ENCODE assay signal across 22 mouse cellular contexts in genomic region chr17:47937926-47938600, GRCm38 (mm10). TPM values are rescaled to one million over a fixed set of nuclear protein-coding genes. Genes with fewer than 3 reads are reported as not detected.
A peak's percentile ranks its signal among the peaks of the same experiment; 100 is the strongest.
DNase-seq lines count a peak whose midpoint lies in the region; ATAC-seq lines count a peak whose summit lies in the region.
"Had no signal": no experiment of that assay in that cellular context is flagged by ENCODE, and none has a peak within 500 bp of the region (broad histone marks: within the 10 kb centered on the region; RNA-seq: fewer than 3 reads in every experiment).

No protein-coding gene starts in this region.

- H3K9me3 ChIP-seq in midbrain, embryonic 10.5 days (replicated peaks) = no peaks in the 10 kb centered on the region
- no peaks in the 10 kb centered on the region for H3K9me3 ChIP-seq in midbrain, embryonic 14.5 days (ENCODE audit: control insufficient read depth, low read length)
- H3K9me3 ChIP-seq in embryonic facial prominence, embryonic 13.5 days = no peaks in the 10 kb centered on the region
- H3K9me3 ChIP-seq: forebrain, embryonic 12.5 days; heart, embryonic 15.5 days; hindbrain, embryonic 13.5 days had no signal

- no peak overlapping the region for H3K4me2 ChIP-seq in midbrain, embryonic 14.5 days (ENCODE audit: low read length)
- no peak overlapping the region for H3K4me2 ChIP-seq in embryonic facial prominence, embryonic 13.5 days
- H3K4me2 ChIP-seq: forebrain, embryonic 12.5 days; heart, embryonic 11.5 days; heart, embryonic 15.5 days; hindbrain, embryonic 13.5 days had no signal

- H3K27me3 ChIP-seq in midbrain, embryonic 10.5 days (ENCODE audit: low read depth, poor library complexity, severe bottlenecking) = 0 out of 2 replicates have a peak, but pooled peaks cover 3% of the 10 kb centered on the region
- H3K27me3 ChIP-seq in midbrain, embryonic 14.5 days (ENCODE audit: control insufficient read depth, insufficient read depth, low read length) = no peaks in the 10 kb centered on the region
- H3K27me3 ChIP-seq in embryonic facial prominence, embryonic 13.5 days = no peaks in the 10 kb centered on the region
- H3K27me3 ChIP-seq: heart, embryonic 15.5 days had no signal

- peaks cover 14% of the 10 kb centered on the region for H3K4me1 ChIP-seq in midbrain, embryonic 10.5 days
- no peaks in the 10 kb centered on the region for H3K4me1 ChIP-seq in midbrain, embryonic 14.5 days (ENCODE audit: control insufficient read depth, insufficient read depth, low read length)
- H3K4me1 ChIP-seq in embryonic facial prominence, embryonic 13.5 days = peaks cover 17% of the 10 kb centered on the region
- H3K4me1 ChIP-seq: hindbrain, embryonic 13.5 days had no signal

- no peak for ATAC-seq in midbrain, embryonic 14.5 days (ENCODE audit: low FRiP score, low TSS enrichment)
- no peak for ATAC-seq in embryonic facial prominence, embryonic 13.5 days (ENCODE audit: insufficient number of reproducible peaks, insufficient read depth, low FRiP score, low TSS enrichment, low read depth)
- no peak for ATAC-seq in cerebellum, adult (ENCODE audit: insufficient number of reproducible peaks, low FRiP score, low TSS enrichment)
- ATAC-seq: forebrain, postnatal 0 days; hindbrain, postnatal 0 days had no signal

- no peak overlapping the region for H3K4me3 ChIP-seq in midbrain, embryonic 10.5 days
- no peak overlapping the region for H3K4me3 ChIP-seq in midbrain, embryonic 14.5 days (replicated peaks; ENCODE audit: low read depth, low read length)
- no peak overlapping the region for H3K4me3 ChIP-seq in embryonic facial prominence, embryonic 13.5 days
- H3K4me3 ChIP-seq: erythroblast, embryonic 14.5 days; forebrain, embryonic 12.5 days; heart, embryonic 15.5 days; hindbrain, embryonic 13.5 days had no signal

- H3K36me3 ChIP-seq in midbrain, embryonic 10.5 days = no peaks in the 10 kb centered on the region
- H3K36me3 ChIP-seq in midbrain, embryonic 14.5 days (ENCODE audit: control insufficient read depth, insufficient read depth, low read length) = no peaks in the 10 kb centered on the region
- no peaks in the 10 kb centered on the region for H3K36me3 ChIP-seq in embryonic facial prominence, embryonic 13.5 days
- H3K36me3 ChIP-seq: forebrain, embryonic 12.5 days; heart, embryonic 15.5 days; hindbrain, embryonic 13.5 days had no signal

- DNase-seq in midbrain, embryonic 10.5 days (ENCODE audit: low spot score) = no peak
- DNase-seq in midbrain, embryonic 14.5 days = no peak
- peak; percentile 15 for DNase-seq in MEL-GATA-1-ER (ENCODE audit: extremely low read depth, low read depth)
- no peak for DNase-seq in natural killer cell, adult 2 months (ENCODE audit: low spot score in 2 of 2)
- DNase-seq in kidney, postnatal 10 days = no peak
- DNase-seq: adrenal gland, postnatal 10 days; cerebellum, adult 11-12 months; cerebellum, adult 9-10 months; cerebellum, postnatal 25 days; forebrain, postnatal 0 days; gastrocnemius, postnatal 14 days; heart, adult 11 months; heart, postnatal 14 days; kidney, adult 2 months had no signal

- no peak overlapping the region for H3K9ac ChIP-seq in midbrain, embryonic 14.5 days (replicated peaks; ENCODE audit: low read length)
- 0 out of 2 replicates have a peak overlapping the region, but pooled peaks have one; percentile 40 for H3K9ac ChIP-seq in embryonic facial prominence, embryonic 13.5 days
- H3K9ac ChIP-seq: forebrain, embryonic 12.5 days; forebrain, postnatal 0 days; heart, embryonic 15.5 days; hindbrain, embryonic 13.5 days had no signal

- 18% methylated on average over 10 of the region's 10 CpGs for WGBS in midbrain, embryonic 10.5 days
- 11% methylated on average over 10 of the region's 10 CpGs for WGBS in midbrain, embryonic 14.5 days
- WGBS in embryonic facial prominence, embryonic 13.5 days = 29% methylated on average over 10 of the region's 10 CpGs

- H3K27ac ChIP-seq in midbrain, embryonic 10.5 days (replicated peaks) = peak overlapping the region; percentile 53
- H3K27ac ChIP-seq in midbrain, embryonic 14.5 days (replicated peaks; ENCODE audit: low read depth, low read length) = no peak overlapping the region
- H3K27ac ChIP-seq in embryonic facial prominence, embryonic 13.5 days = no peak overlapping the region
- H3K27ac ChIP-seq: forebrain, embryonic 12.5 days; heart, embryonic 15.5 days; hindbrain, embryonic 13.5 days; hindbrain, postnatal 0 days had no signal

RNA-seq across cellular contexts. Expression of gene Foxp4, which starts 13.6 kb away (rescaled TPM):
- 21.8 and 25.5 TPM in 2 replicates for polyA plus RNA-seq in midbrain, embryonic 10.5 days (2016; fragmentation: Nextera tagmentation; extraction: Ambion mirVana)
- polyA plus RNA-seq in midbrain, embryonic 14.5 days (2014; fragmentation: Nextera tagmentation; extraction: Ambion mirVana) = 40.6 and 40.9 TPM in 2 replicates
- 18.9 and 19.8 TPM in 2 replicates for polyA plus RNA-seq in embryonic facial prominence, embryonic 13.5 days (2015; fragmentation: Nextera tagmentation; extraction: Ambion mirVana)
